ENCODE assay signal across 22 mouse cellular contexts in genomic region chr12:56894963-56895362, GRCm38 (mm10).
DNase-seq lines count a peak whose midpoint lies in the region; ATAC-seq and TF ChIP-seq lines count a peak whose summit lies in the region.
"Had no signal": no experiment of that assay in that cellular context is flagged by ENCODE, and none has a peak within 500 bp of the region (broad histone marks: within the 10 kb centered on the region; RNA-seq: fewer than 3 reads in every experiment).

No protein-coding gene starts in this region.

- H3K4me3 ChIP-seq in embryonic facial prominence, embryonic 14.5 days (ENCODE audit: low read depth, low read length): no peak overlapping the region
- no peak overlapping the region for H3K4me3 ChIP-seq in embryonic facial prominence, embryonic 10.5 days
- no peak overlapping the region for H3K4me3 ChIP-seq in embryonic fibroblast, embryonic 13.5 days (ENCODE audit: insufficient read depth, low read length)
- H3K4me3 ChIP-seq in myocyte: no peak overlapping the region
- H3K4me3 ChIP-seq: embryonic facial prominence, embryonic 12.5 days; embryonic facial prominence, embryonic 15.5 days; forebrain, embryonic 13.5 days; forebrain, embryonic 15.5 days had no signal

- no peak overlapping the region for H3K4me2 ChIP-seq in embryonic facial prominence, embryonic 14.5 days (ENCODE audit: low read depth, low read length)
- peak overlapping the region; percentile 12 for H3K4me2 ChIP-seq in myocyte (ENCODE audit: low read depth)
- H3K4me2 ChIP-seq: embryonic facial prominence, embryonic 12.5 days; embryonic facial prominence, embryonic 15.5 days; forebrain, embryonic 13.5 days; forebrain, embryonic 15.5 days had no signal

- H3K27me3 ChIP-seq in embryonic facial prominence, embryonic 14.5 days (replicated peaks; ENCODE audit: control insufficient read depth, insufficient read depth, low read length): no peaks in the 10 kb centered on the region
- H3K27me3 ChIP-seq in embryonic facial prominence, embryonic 10.5 days (replicated peaks; ENCODE audit: low read depth, poor library complexity, severe bottlenecking): no peaks in the 10 kb centered on the region
- H3K27me3 ChIP-seq in myocyte (ENCODE audit: control insufficient read depth, insufficient read depth, insufficient read length): no peaks in the 10 kb centered on the region
- H3K27me3 ChIP-seq: embryonic facial prominence, embryonic 12.5 days; embryonic facial prominence, embryonic 15.5 days; forebrain, embryonic 13.5 days; forebrain, embryonic 15.5 days; Patski had no signal

- no peak overlapping the region for H3ac ChIP-seq in myocyte (ENCODE audit: control insufficient read depth, insufficient read length)

- H3K4me1 ChIP-seq in embryonic facial prominence, embryonic 14.5 days (ENCODE audit: control insufficient read depth, insufficient read depth, low read length): no peaks in the 10 kb centered on the region
- H3K4me1 ChIP-seq in embryonic facial prominence, embryonic 10.5 days: peaks cover 5% of the 10 kb centered on the region; the same call in 1 of the 2 replicates
- no peaks in the 10 kb centered on the region for H3K4me1 ChIP-seq in embryonic fibroblast, embryonic 13.5 days (ENCODE audit: control insufficient read depth, insufficient read depth, low read length)
- H3K4me1 ChIP-seq: embryonic facial prominence, embryonic 12.5 days; embryonic facial prominence, embryonic 15.5 days; forebrain, embryonic 13.5 days; forebrain, embryonic 15.5 days had no signal

- no peaks in the 10 kb centered on the region for H3K36me3 ChIP-seq in embryonic facial prominence, embryonic 14.5 days (ENCODE audit: control insufficient read depth, insufficient read depth, low read length)
- H3K36me3 ChIP-seq in embryonic facial prominence, embryonic 10.5 days (replicated peaks): no peaks in the 10 kb centered on the region
- no peaks in the 10 kb centered on the region for H3K36me3 ChIP-seq in myocyte (ENCODE audit: control insufficient read depth, insufficient read depth)
- H3K36me3 ChIP-seq: embryonic facial prominence, embryonic 12.5 days; embryonic facial prominence, embryonic 15.5 days; forebrain, embryonic 15.5 days had no signal

- TF ChIP-seq CTCF in embryonic fibroblast, embryonic 13.5 days (IDR thresholded peaks at IDR 0.05; ENCODE audit: borderline replicate concordance, insufficient read depth, low read length): no peak

- ATAC-seq in embryonic facial prominence, embryonic 14.5 days (ENCODE audit: low read depth): no peak
- ATAC-seq in megakaryocyte, adult 5-6 weeks (ENCODE audit: poor library complexity, severe bottlenecking): no peak
- ATAC-seq: activated CD4-positive, CD25-positive, alpha-beta regulatory T cell, adult 4 months; forebrain, embryonic 13.5 days; forebrain, embryonic 15.5 days; forebrain, postnatal 0 days; Patski had no signal

- H3K9ac ChIP-seq in embryonic facial prominence, embryonic 14.5 days (ENCODE audit: low read depth, low read length): no peak overlapping the region
- H3K9ac ChIP-seq: embryonic facial prominence, embryonic 12.5 days; embryonic facial prominence, embryonic 15.5 days; forebrain, embryonic 13.5 days; forebrain, embryonic 15.5 days; forebrain, postnatal 0 days had no signal

- H3K9me3 ChIP-seq in embryonic facial prominence, embryonic 14.5 days (ENCODE audit: control insufficient read depth, low read length): no peaks in the 10 kb centered on the region
- H3K9me3 ChIP-seq in embryonic facial prominence, embryonic 10.5 days: no peaks in the 10 kb centered on the region
- H3K9me3 ChIP-seq: embryonic facial prominence, embryonic 12.5 days; embryonic facial prominence, embryonic 15.5 days; forebrain, embryonic 13.5 days; forebrain, embryonic 15.5 days had no signal

- no peak for TF ChIP-seq POLR2A in embryonic fibroblast, embryonic 13.5 days (IDR thresholded peaks at IDR 0.05; ENCODE audit: low read depth, low read length)
- TF ChIP-seq POLR2A in myocyte (IDR thresholded peaks at IDR 0.05; ENCODE audit: insufficient read length, low read depth): no peak

- peak; percentile 20 for DNase-seq in embryonic facial prominence, embryonic 14.5 days (ENCODE audit: low spot score)
- no peak for DNase-seq in embryonic facial prominence, embryonic 10.5 days (ENCODE audit: low spot score)
- peak; percentile 41 for DNase-seq in NIH3T3 (ENCODE audit: low read depth)
- no peak for DNase-seq in ovary, postnatal 10 days (ENCODE audit: low spot score)
- DNase-seq: adrenal gland, adult 8-10 months; adrenal gland, postnatal 14 days; adrenal gland, postnatal 36 days; cerebellum, adult 11-12 months; cerebellum, adult 2 months; cerebellum, adult 9-10 months; cerebellum, postnatal 10 days; cerebellum, postnatal 36 days; forebrain, postnatal 0 days had no signal

- 57% methylated on average over 5 of the region's 5 CpGs for whole genome bisulfite sequencing in embryonic facial prominence, embryonic 14.5 days
- 80% methylated on average over 5 of the region's 5 CpGs for WGBS in embryonic facial prominence, embryonic 10.5 days

- no peaks in the 10 kb centered on the region for H3K79me2 ChIP-seq in myocyte (ENCODE audit: control insufficient read depth, insufficient read depth)

- no peak overlapping the region for H3K27ac ChIP-seq in embryonic facial prominence, embryonic 14.5 days (replicated peaks; ENCODE audit: low read depth, low read length)
- no peak overlapping the region for H3K27ac ChIP-seq in embryonic facial prominence, embryonic 10.5 days (replicated peaks)
- H3K27ac ChIP-seq in embryonic fibroblast, embryonic 13.5 days (ENCODE audit: insufficient read depth, low read length): 0 out of 2 replicates have a peak overlapping the region, but pooled peaks have one; percentile 9
- H3K27ac ChIP-seq: embryonic facial prominence, embryonic 12.5 days; embryonic facial prominence, embryonic 15.5 days; forebrain, embryonic 13.5 days; forebrain, embryonic 15.5 days had no signal

TF ChIP-seq in myocyte, 11 proteins besides CTCF, POLR2A, EP300 and RAD21:
- TF ChIP-seq MAX (IDR thresholded peaks at IDR 0.05; ENCODE audit: low read depth) (no peak), CEBPB (IDR thresholded peaks at IDR 0.05; ENCODE audit: insufficient read depth, poor library complexity, severe bottlenecking) (peak; percentile 87), E2F4 (IDR thresholded peaks at IDR 0.05; ENCODE audit: insufficient read depth) (no peak), REST (IDR thresholded peaks at IDR 0.05; ENCODE audit: insufficient read depth, insufficient read length) (no peak), TCF12 (IDR thresholded peaks at IDR 0.05; ENCODE audit: insufficient read depth, poor library complexity, severe bottlenecking) (peak; percentile 19), MYOG (IDR thresholded peaks at IDR 0.05; ENCODE audit: control insufficient read depth in 1 of 3, insufficient read depth in 1 of 3, insufficient read length in 2 of 3, low read depth in 2 of 3) (peak in 1 of 3 experiments; percentile 35), MYOD1 (IDR thresholded peaks at IDR 0.05; ENCODE audit: control insufficient read depth in 1 of 3, insufficient read length in 2 of 3, low read depth in 2 of 3) (peak in 1 of 3 experiments; percentile 56), POLR2AphosphoS2 (IDR thresholded peaks at IDR 0.05; ENCODE audit: insufficient read length, low read depth) (no peak), TCF3 (IDR thresholded peaks at IDR 0.05; ENCODE audit: insufficient read length, low read depth) (no peak)
TF ChIP-seq in myocyte: peak in this region for 4.

Comparison
In these comparisons a context has a peak if more than half of its experiments do, and no peak if none do; other contexts are left out.
1. DNase-seq: peak in embryonic facial prominence, embryonic 14.5 days (single experiment) and NIH3T3 (single experiment); none in embryonic facial prominence, embryonic 10.5 days (single experiment) and ovary, postnatal 10 days (single experiment).